Mouse (Mus musculus) G1E (cell line): ENCODE results near the gene Cptp.

Source experiments
- CTCF ChIP-seq: IDR thresholded peaks from 2 replicates; pipeline ENCODE4 v1.5.1; 2012; ENCODE audit warnings: low read depth, low read length, inconsistent platforms, mixed read lengths
- GATA1 ChIP-seq: IDR thresholded peaks from 2 replicates; pipeline ENCODE4 v1.6.1; 2012; ENCODE audit warnings: borderline replicate concordance, low read length, inconsistent platforms, mixed read lengths
- POLR2AphosphoS5 ChIP-seq: IDR thresholded peaks from 2 replicates; pipeline ENCODE4 v1.6.1; 2012; ENCODE audit warnings: low read depth, low read length, inconsistent platforms; ENCODE audit not compliant: insufficient replicate concordance
- TAL1 ChIP-seq: conservative IDR thresholded peaks from 2 replicates; pipeline ENCODE4 v1.6.1; 2012; ENCODE audit warnings: low read depth, low read length, inconsistent platforms, mixed read lengths

DNA sequence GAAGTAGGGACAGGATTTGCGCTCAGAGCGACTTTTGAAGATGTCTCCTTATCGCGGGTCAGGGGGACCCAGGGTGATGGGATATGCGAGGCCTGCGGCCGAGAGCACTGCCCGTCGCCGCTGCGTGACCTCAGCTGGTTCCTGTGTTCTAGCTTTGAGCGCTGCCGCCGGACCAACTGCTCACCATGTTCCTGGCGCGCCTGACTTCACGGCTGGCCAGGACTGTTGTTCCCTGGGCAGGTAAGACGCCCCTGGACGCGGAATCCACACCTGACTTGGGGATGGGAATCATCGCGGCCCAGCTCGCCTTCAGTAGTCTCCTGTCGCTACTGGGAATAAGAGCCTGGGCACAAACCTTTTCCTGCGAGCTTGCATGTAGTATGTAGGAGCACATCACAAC is 37.4 kb downstream of the Cptp start:
- no peak for TF ChIP-seq CTCF
- no peak for TF ChIP-seq GATA1
- TF ChIP-seq POLR2AphosphoS5: no peak
- no peak for TF ChIP-seq TAL1
